Mouse (Mus musculus) forebrain, embryonic 14.5 days (tissue): ENCODE measurements around the gene Slc1a7. TPM values are rescaled to one million over a fixed set of nuclear protein-coding genes. Genes with fewer than 3 reads are reported as not detected.

Experiments used
- ATAC-seq: fragments of 200-750 bp; cut with Nextera tagmentation; 2 replicates; pipeline ENCODE4 v1.8.0; 2017; ENCODE audit warnings: mild to moderate bottlenecking, moderate library complexity
- DNase-seq: peaks from one replicate; pipeline ENCODE4 v3.0.0-alpha.2; 2015; ENCODE audit warnings: low spot score
- H3K27ac ChIP-seq: fragments of 300-500 bp; sonication (generic); 2 replicates; pipeline ENCODE4 v1.5.1; 2014; ENCODE audit warnings: low read depth, mild to moderate bottlenecking, control low read depth, low read length, moderate library complexity
- H3K27me3 ChIP-seq: fragments of 300-500 bp; sonication (generic); replicated peaks from 2 replicates; pipeline ENCODE4 v1.6.1; 2014; ENCODE audit warnings: low read length, control low read depth, mixed read lengths; ENCODE audit not compliant: control insufficient read depth, insufficient read depth
- H3K36me3 ChIP-seq: fragments of 300-500 bp; sonication (generic); 2 replicates; pipeline ENCODE4 v1.6.1; 2014; ENCODE audit warnings: low read length, control low read depth; ENCODE audit not compliant: control insufficient read depth, insufficient read depth
- H3K4me1 ChIP-seq: fragments of 300-500 bp; sonication (generic); 2 replicates; pipeline ENCODE4 v1.6.1; 2014; ENCODE audit warnings: antibody characterized with exemption, low read length, control low read depth; ENCODE audit not compliant: control insufficient read depth, insufficient read depth
- H3K4me2 ChIP-seq: fragments of 300-500 bp; sonication (generic); 2 replicates; pipeline ENCODE4 v1.6.1; 2014; ENCODE audit warnings: mild to moderate bottlenecking, control low read depth, low read length
- H3K4me3 ChIP-seq: fragments of 300-500 bp; sonication (generic); 2 replicates; pipeline ENCODE4 v1.5.1; 2014; ENCODE audit warnings: low read depth, low read length, control low read depth
- H3K9ac ChIP-seq: fragments of 300-500 bp; sonication (generic); 2 replicates; pipeline ENCODE4 v1.6.1; 2014; ENCODE audit warnings: mild to moderate bottlenecking, low read length, control low read depth, moderate library complexity
- H3K9me3 ChIP-seq: fragments of 300-500 bp; sonication (generic); replicated peaks from 2 replicates; pipeline ENCODE4 v1.6.1; 2016; ENCODE audit warnings: low read length, control low read depth, mixed read lengths; ENCODE audit not compliant: control insufficient read depth
- WGBS: fragments of 180-500 bp; shearing (Covaris S2); extraction: QIAGEN DNeasy Blood & Tissue Kit; methylation state at CpG from one replicate; pipeline ENCODE4 v1.1.7; 2014; 5-methylcytosine and 5-hydroxymethylcytosine counted together
- polyA plus RNA-seq: library from polyadenylated mRNA; unstranded; fragments of >200 nt; fragmentation: Nextera tagmentation; extraction: Ambion mirVana; gene quantifications from 2 replicates; pipeline ENCODE4 v1.2.1, GENCODE M21; 2014

The Slc1a7 gene
- polyA plus RNA-seq, 1 experiment from 2014 or later: not detected

GRCm38 (mm10) chr4:107990818-107991217 is 22.7 kb downstream of the Slc1a7 start:
- no peaks in the 10 kb centered on the region for H3K27me3 ChIP-seq
- 0 out of 2 replicates have a peak, but pooled peaks cover 2% of the 10 kb centered on the region for H3K4me1 ChIP-seq
- H3K4me2 ChIP-seq: no peak overlapping the region
- ATAC-seq (no peak), DNase-seq (no peak)
- no peak overlapping the region for H3K27ac ChIP-seq
- no peaks in the 10 kb centered on the region for H3K9me3 ChIP-seq
- H3K9ac ChIP-seq: no peak overlapping the region
- 64% methylated on average over 5 of the region's 5 CpGs for WGBS
- H3K4me3 ChIP-seq: no peak overlapping the region
- no peaks in the 10 kb centered on the region for H3K36me3 ChIP-seq

DNA sequence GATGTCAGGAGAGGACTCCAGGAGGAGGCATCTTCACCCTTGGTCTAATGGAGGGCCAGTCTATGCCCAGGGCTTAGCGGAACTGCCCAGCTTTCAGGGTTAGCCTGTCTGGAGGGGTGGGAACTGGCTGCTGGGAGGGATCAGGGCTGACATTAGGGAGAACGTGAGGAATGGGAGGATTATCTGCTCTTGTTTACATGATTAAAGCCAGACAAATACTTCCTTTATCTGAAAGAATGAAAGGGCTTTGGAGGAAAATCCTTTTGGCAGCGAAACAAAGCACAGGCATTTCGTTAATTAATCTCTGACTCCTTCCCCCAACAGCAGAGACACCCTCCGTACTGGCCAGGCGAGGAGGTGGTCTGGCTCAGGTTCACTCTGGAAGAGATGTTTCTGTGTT is 23.7 kb downstream of the Slc1a7 start:
- H3K36me3 ChIP-seq: no peaks in the 10 kb centered on the region
- no peaks in the 10 kb centered on the region for H3K9me3 ChIP-seq
- DNase-seq (peak; percentile 34), ATAC-seq (no peak)
- no peak overlapping the region for H3K27ac ChIP-seq
- H3K4me3 ChIP-seq: no peak overlapping the region
- no peaks in the 10 kb centered on the region for H3K27me3 ChIP-seq
- no peak overlapping the region for H3K4me2 ChIP-seq
- 2% methylated on average over 6 of the region's 6 CpGs for WGBS
- H3K9ac ChIP-seq: no peak overlapping the region
- 0 out of 2 replicates have a peak, but pooled peaks cover 2% of the 10 kb centered on the region for H3K4me1 ChIP-seq

DNA sequence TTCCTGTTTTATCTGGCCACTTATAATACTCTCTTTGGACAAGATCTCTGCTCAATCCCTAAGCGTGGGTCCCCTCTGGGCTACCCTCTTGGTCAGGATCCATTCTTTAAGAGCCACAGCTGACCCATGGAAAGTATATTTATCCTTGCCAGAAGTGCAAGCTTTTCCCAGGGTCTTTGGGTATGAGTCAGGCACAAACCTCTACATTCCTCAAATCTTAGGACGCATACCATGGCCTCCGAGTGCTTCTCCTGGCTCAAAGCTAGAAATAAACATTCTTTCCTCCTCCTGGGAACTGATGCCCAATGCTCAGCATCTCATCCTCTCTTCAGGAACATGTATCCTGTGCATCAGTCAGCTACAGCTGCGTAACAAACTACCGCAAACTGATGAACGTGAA is 26.9 kb downstream of the Slc1a7 start:
- H3K27ac ChIP-seq: no peak overlapping the region

GRCm38 (mm10) chr4:107995727-107996126 is 27.6 kb downstream of the Slc1a7 start:
- 77% methylated on average over 6 of the region's 6 CpGs for WGBS
- no peak for ATAC-seq

More for the DNA sequence above, 26.9 kb downstream of the Slc1a7 start:
- no peak overlapping the region for H3K4me2 ChIP-seq
- no peak overlapping the region for H3K9ac ChIP-seq
- no peaks in the 10 kb centered on the region for H3K36me3 ChIP-seq
- no peak for ATAC-seq
- no peaks in the 10 kb centered on the region for H3K27me3 ChIP-seq
- no peaks in the 10 kb centered on the region for H3K9me3 ChIP-seq
- no peak overlapping the region for H3K4me3 ChIP-seq
- DNase-seq: no peak
- 95% methylated on average over 6 of the region's 6 CpGs for WGBS
- 0 out of 2 replicates have a peak, but pooled peaks cover 2% of the 10 kb centered on the region for H3K4me1 ChIP-seq

GRCm38 (mm10) chr4:107996418-107996986 is 28.4 kb downstream of the Slc1a7 start:
- Histone ChIP-seq H3K9ac (no peak overlapping the region; the same call in 1 of the 2 replicates), H3K4me1 (0 out of 2 replicates have a peak, but pooled peaks cover 2% of the 10 kb centered on the region), H3K27me3 (no peaks in the 10 kb centered on the region), H3K36me3 (no peaks in the 10 kb centered on the region), H3K9me3 (no peaks in the 10 kb centered on the region), H3K4me3 (no peak overlapping the region), H3K4me2 (no peak overlapping the region), H3K27ac (no peak overlapping the region)
- no peak for DNase-seq
- ATAC-seq: no peak
- 90% methylated on average over 9 of the region's 9 CpGs for WGBS

More at GRCm38 (mm10) chr4:107995727-107996126, 27.6 kb downstream of the Slc1a7 start:
- Histone ChIP-seq H3K36me3 (no peaks in the 10 kb centered on the region), H3K27ac (peak overlapping the region; percentile 5; the same call in 1 of the 2 replicates), H3K4me2 (no peak overlapping the region), H3K4me3 (no peak overlapping the region), H3K4me1 (0 out of 2 replicates have a peak, but pooled peaks cover 2% of the 10 kb centered on the region), H3K9ac (no peak overlapping the region), H3K9me3 (no peaks in the 10 kb centered on the region), H3K27me3 (no peaks in the 10 kb centered on the region)
- no peak for DNase-seq

GRCm38 (mm10) chr4:107998641-107999332 is 30.7 kb downstream of the Slc1a7 start:
- DNase-seq: peak; percentile 46
- 24% methylated on average over 11 of the region's 11 CpGs for WGBS

DNA sequence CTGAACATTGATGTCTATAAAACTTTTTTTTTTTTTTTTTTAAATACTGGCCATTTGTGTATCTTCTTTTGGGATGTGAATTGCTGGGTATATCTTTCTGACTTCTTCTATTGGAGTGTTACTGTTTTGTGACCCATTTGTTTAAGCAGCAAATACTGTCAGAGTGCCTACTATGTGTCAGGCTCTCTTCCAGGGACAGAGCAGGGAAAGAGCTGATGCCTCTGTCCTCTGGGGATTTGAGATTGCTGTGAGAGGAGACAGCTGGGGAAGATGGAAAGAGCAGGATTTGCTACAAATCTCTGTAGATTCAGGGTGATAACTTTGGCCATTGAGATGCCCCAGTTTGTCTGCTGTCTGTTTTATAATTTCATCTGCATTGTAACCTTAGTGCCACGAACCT is 31.2 kb downstream of the Slc1a7 start:
- Histone ChIP-seq H3K9me3 (no peaks in the 10 kb centered on the region), H3K27me3 (no peaks in the 10 kb centered on the region), H3K4me2 (no peak overlapping the region), H3K4me1 (no peaks in the 10 kb centered on the region), H3K27ac (no peak overlapping the region), H3K9ac (no peak overlapping the region), H3K36me3 (no peaks in the 10 kb centered on the region), H3K4me3 (no peak overlapping the region)
- ATAC-seq: no peak
- WGBS: 73% methylated on average over 1 of the region's 1 CpGs
- no peak for DNase-seq

More at GRCm38 (mm10) chr4:107998641-107999332, 30.7 kb downstream of the Slc1a7 start:
- Histone ChIP-seq H3K9ac (no peak overlapping the region), H3K9me3 (no peaks in the 10 kb centered on the region), H3K27me3 (no peaks in the 10 kb centered on the region), H3K36me3 (no peaks in the 10 kb centered on the region), H3K27ac (no peak overlapping the region), H3K4me3 (no peak overlapping the region), H3K4me1 (no peaks in the 10 kb centered on the region), H3K4me2 (no peak overlapping the region)
- no peak for ATAC-seq

GRCm38 (mm10) chr4:108005328-108005727 is 37.2 kb downstream of the Slc1a7 start:
- Histone ChIP-seq H3K4me2 (no peak overlapping the region), H3K27me3 (no peaks in the 10 kb centered on the region), H3K9me3 (no peaks in the 10 kb centered on the region), H3K27ac (no peak overlapping the region), H3K4me1 (no peaks in the 10 kb centered on the region), H3K4me3 (no peak overlapping the region), H3K9ac (no peak overlapping the region), H3K36me3 (no peaks in the 10 kb centered on the region)
- DNase-seq (peak; percentile 65), ATAC-seq (no peak)
- 46% methylated on average over 7 of the region's 7 CpGs for WGBS

GRCm38 (mm10) chr4:108007532-108008103 is 39.5 kb downstream of the Slc1a7 start:
- no peaks in the 10 kb centered on the region for H3K9me3 ChIP-seq
- 87% methylated on average over 7 of the region's 7 CpGs for WGBS
- H3K4me2 ChIP-seq: no peak overlapping the region
- no peak overlapping the region for H3K4me3 ChIP-seq
- no peaks in the 10 kb centered on the region for H3K36me3 ChIP-seq
- no peaks in the 10 kb centered on the region for H3K27me3 ChIP-seq
- no peak for DNase-seq
- no peak overlapping the region for H3K27ac ChIP-seq
- no peak overlapping the region for H3K9ac ChIP-seq
- no peak for ATAC-seq
- H3K4me1 ChIP-seq: no peaks in the 10 kb centered on the region
